Mouse (Mus musculus) MEL (cell line): ENCODE results near the gene Nrxn3. TPM values are rescaled to one million over a fixed set of nuclear protein-coding genes. Genes with fewer than 3 reads are reported as not detected.

Experiments
- DNase-seq: peaks from one replicate; pipeline ENCODE4 v3.0.0; 2011; ENCODE audit warnings: low read depth, low spot score
- H3K27ac ChIP-seq: 2 replicates; pipeline ENCODE4 v1.5.1; 2012; ENCODE audit warnings: low read depth, mild to moderate bottlenecking, control low read depth, low read length, moderate library complexity; ENCODE audit not compliant: control insufficient read depth
- H3K27me3 ChIP-seq, 2 experiments: fragments of 150-350 bp in 1 of 2; sonication (generic) in 1 of 2; 2 replicates each; pipeline ENCODE4 v1.6.1; 2012; ENCODE audit warnings: low read length in 2 of 2, mild to moderate bottlenecking in 2 of 2, improper control_type of control experiment in 1 of 2, moderate library complexity in 1 of 2; ENCODE audit not compliant: insufficient read depth in 2 of 2, control insufficient read depth in 1 of 2
- H3K36me3 ChIP-seq, 2 experiments: 2 replicates each; pipeline ENCODE4 v1.6.1; 2012 to 2014; ENCODE audit warnings: low read length in 2 of 2, improper control_type of control experiment in 1 of 2, inconsistent platforms in 1 of 2, mild to moderate bottlenecking in 1 of 2; ENCODE audit not compliant: insufficient read depth in 2 of 2, control insufficient read depth in 1 of 2
- H3K4me1 ChIP-seq, 2 experiments: fragments of 150-350 bp in 1 of 2; sonication (generic) in 1 of 2; 2 replicates each; pipeline ENCODE4 v1.6.1; 2012; ENCODE audit warnings: low read length in 2 of 2, improper control_type of control experiment in 1 of 2, mild to moderate bottlenecking in 1 of 2; ENCODE audit not compliant: insufficient read depth in 2 of 2, control insufficient read depth in 1 of 2
- H3K4me3 ChIP-seq, 2 experiments: fragments of 150-350 bp in 1 of 2; sonication (generic) in 1 of 2; 2 replicates each; pipeline ENCODE4 v1.5.1; 2012; ENCODE audit warnings: low read depth in 2 of 2, low read length in 2 of 2, mild to moderate bottlenecking in 2 of 2, moderate library complexity in 2 of 2, control low read depth in 1 of 2, improper control_type of control experiment in 1 of 2; ENCODE audit not compliant: control insufficient read depth in 1 of 2, insufficient read depth in 1 of 2
- H3K79me2 ChIP-seq: 2 replicates; pipeline ENCODE4 v1.6.1; 2012; ENCODE audit warnings: mild to moderate bottlenecking, low read length, moderate library complexity; ENCODE audit not compliant: control insufficient read depth, poor library complexity, insufficient read depth
- H3K9ac ChIP-seq: 2 replicates; pipeline ENCODE4 v1.6.1; 2012; ENCODE audit warnings: low read depth, mild to moderate bottlenecking, control low read depth, low read length, moderate library complexity; ENCODE audit not compliant: control insufficient read depth, poor library complexity, severe bottlenecking
- H3K9me3 ChIP-seq: fragments of 150-350 bp; sonication (generic); replicated peaks from 2 replicates; pipeline ENCODE4 v1.6.1; 2012; ENCODE audit warnings: mild to moderate bottlenecking, low read length, improper control_type of control experiment, moderate library complexity; ENCODE audit not compliant: insufficient read depth
- BHLHE40 ChIP-seq: IDR thresholded peaks from 2 replicates; pipeline ENCODE4 v1.6.1; 2012; ENCODE audit warnings: low read depth, mild to moderate bottlenecking, inconsistent platforms, low read length, improper control_type of control experiment, borderline replicate concordance
- CTCF ChIP-seq, 3 experiments: IDR thresholded peaks in 2 of 3; conservative IDR thresholded peaks in 1 of 3; 2 replicates each; pipeline ENCODE4 v1.5.1; 2011 to 2012; ENCODE audit warnings: low read length in 3 of 3, low read depth in 2 of 3, mild to moderate bottlenecking in 2 of 3, improper control_type of control experiment in 1 of 3, inconsistent platforms in 1 of 3, mixed read lengths in 1 of 3, moderate library complexity in 1 of 3; ENCODE audit not compliant: control insufficient read depth in 1 of 3, insufficient read depth in 1 of 3, poor library complexity in 1 of 3, severe bottlenecking in 1 of 3
- ELF1 ChIP-seq: IDR thresholded peaks from 2 replicates; pipeline ENCODE4 v1.6.1; 2014; ENCODE audit warnings: low read depth, mild to moderate bottlenecking, inconsistent platforms, low read length, improper control_type of control experiment, moderate library complexity
- GABPA ChIP-seq: IDR thresholded peaks from 2 replicates; pipeline ENCODE4 v1.6.1; 2012; ENCODE audit warnings: low read depth, mild to moderate bottlenecking, inconsistent platforms, low read length, improper control_type of control experiment, moderate library complexity
- HCFC1 ChIP-seq: IDR thresholded peaks from 2 replicates; pipeline ENCODE4 v1.6.1; 2012; ENCODE audit warnings: low read depth, mild to moderate bottlenecking, inconsistent platforms, low read length, improper control_type of control experiment, moderate library complexity
- MAFK ChIP-seq: IDR thresholded peaks from 2 replicates; pipeline ENCODE4 v1.6.1; 2011; ENCODE audit warnings: low read depth, mild to moderate bottlenecking, low read length, improper control_type of control experiment, borderline replicate concordance
- MAX ChIP-seq: IDR thresholded peaks from 2 replicates; pipeline ENCODE4 v1.6.1; 2011; ENCODE audit warnings: low read length, improper control_type of control experiment
- NELFE ChIP-seq: IDR thresholded peaks from 2 replicates; pipeline ENCODE4 v1.6.1; 2011; ENCODE audit warnings: low read depth, low read length, improper control_type of control experiment
- POLR2AphosphoS2 ChIP-seq: IDR thresholded peaks from 2 replicates; pipeline ENCODE4 v1.6.1; 2011; ENCODE audit warnings: low read length, improper control_type of control experiment
- POLR2AphosphoS5 ChIP-seq: IDR thresholded peaks from 2 replicates; pipeline ENCODE4 v1.6.1; 2012; ENCODE audit warnings: low read depth, borderline replicate concordance, mild to moderate bottlenecking, inconsistent platforms, low read length, moderate library complexity, mixed read lengths
- RAD21 ChIP-seq: IDR thresholded peaks from 2 replicates; pipeline ENCODE4 v1.6.1; 2011; ENCODE audit warnings: mild to moderate bottlenecking, low read depth, low read length, improper control_type of control experiment
- TAL1 ChIP-seq: IDR thresholded peaks from 2 replicates; pipeline ENCODE4 v1.6.1; 2012; ENCODE audit warnings: mild to moderate bottlenecking, inconsistent platforms, low read length, moderate library complexity, mixed read lengths
- TCF12 ChIP-seq: IDR thresholded peaks from 2 replicates; pipeline ENCODE4 v1.6.1; 2014; ENCODE audit warnings: low read depth, mild to moderate bottlenecking, inconsistent platforms, low read length, improper control_type of control experiment, moderate library complexity
- USF1 ChIP-seq: IDR thresholded peaks from 2 replicates; pipeline ENCODE4 v1.6.1; 2014; ENCODE audit warnings: low read depth, mild to moderate bottlenecking, inconsistent platforms, low read length, improper control_type of control experiment, moderate library complexity
- ZC3H11A ChIP-seq: IDR thresholded peaks from 2 replicates; pipeline ENCODE4 v1.6.1; 2012; ENCODE audit warnings: low read depth, mild to moderate bottlenecking, inconsistent platforms, low read length, improper control_type of control experiment
- ZNF384 ChIP-seq: IDR thresholded peaks from 2 replicates; pipeline ENCODE4 v1.6.1; 2012; ENCODE audit warnings: low read depth, mild to moderate bottlenecking, inconsistent platforms, low read length, improper control_type of control experiment
- polyA plus RNA-seq, 2 experiments: library from polyadenylated mRNA; stranded (reverse) in 1 of 2; unstranded in 1 of 2; fragments of >175 nt in 1 of 2; fragments of >200 nt in 1 of 2; gene quantifications; 2 replicates each; pipeline versions ENCODE4 v1.2.1 to v1.2.4; 2012; ENCODE audit warnings: low replicate concordance in 2 of 2, low read depth in 1 of 2; ENCODE audit not compliant: insufficient read length in 2 of 2, insufficient read depth in 1 of 2, missing spikeins in 1 of 2
- total RNA-seq: library from RNA; depleted of rRNA; stranded (reverse); fragments of 300-350 nt; gene quantifications from 2 replicates; pipeline ENCODE4 v1.2.3, GENCODE M21; 2012

Nrxn3 gene
- total and polyA plus RNA-seq, 3 experiments, result not detected

- Histone ChIP-seq H3K9ac (no peak overlapping the region), H3K27ac (no peak overlapping the region), H3K79me2 (no peaks in the 10 kb centered on the region), H3K9me3 (no peaks in the 10 kb centered on the region), H3K27me3 (no peaks in the 10 kb centered on the region), H3K36me3 (no peaks in the 10 kb centered on the region), H3K4me3 (no peak overlapping the region), H3K4me1 (no peaks in the 10 kb centered on the region)
- no peak for DNase-seq
- TF ChIP-seq NELFE (no peak), HCFC1 (no peak), ELF1 (no peak), BHLHE40 (no peak), MAX (no peak), CTCF (IDR thresholded peaks at IDR 0.05 in 2 of 3, conservative IDR thresholded peaks at IDR 0.05 in 1 of 3; ENCODE audit: control insufficient read depth in 1 of 3, insufficient read depth in 1 of 3, low read depth in 2 of 3, low read length in 3 of 3, poor library complexity in 1 of 3, severe bottlenecking in 1 of 3) (no peak), RAD21 (no peak), TCF12 (no peak), POLR2AphosphoS2 (no peak), USF1 (no peak), GABPA (no peak), POLR2AphosphoS5 (no peak), MAFK (no peak), TAL1 (no peak)
These were observed 202.2 kb downstream of the Nrxn3 start for GRCm38 (mm10) chr12:88924896-88925295.

DNA sequence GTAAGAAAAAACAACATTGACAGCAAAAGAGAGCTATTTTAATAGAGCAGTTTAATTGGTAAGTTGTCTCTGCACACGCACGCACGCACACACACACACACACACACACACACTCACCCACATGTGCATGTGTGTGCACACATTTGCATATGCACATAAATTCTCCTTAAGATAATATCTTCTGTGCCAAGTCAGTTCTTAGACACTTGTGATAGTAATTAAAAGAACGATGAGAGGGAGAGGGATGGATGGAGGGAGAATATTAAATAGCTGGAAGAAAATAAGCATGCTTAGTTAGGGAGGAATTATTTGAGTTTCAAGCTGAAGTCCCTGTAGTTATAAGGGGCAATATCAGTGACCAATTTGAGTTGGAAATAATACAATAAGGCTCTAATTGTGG lies 203.6 kb downstream of the Nrxn3 start:
- DNase-seq, result no peak
- Histone ChIP-seq H3K4me1 (no peaks in the 10 kb centered on the region), H3K36me3 (no peaks in the 10 kb centered on the region), H3K9ac (no peak overlapping the region), H3K27me3 (no peaks in the 10 kb centered on the region), H3K9me3 (no peaks in the 10 kb centered on the region), H3K4me3 (no peak overlapping the region), H3K27ac (no peak overlapping the region), H3K79me2 (no peaks in the 10 kb centered on the region)
- TF ChIP-seq POLR2AphosphoS5 (no peak), HCFC1 (no peak)

DNA sequence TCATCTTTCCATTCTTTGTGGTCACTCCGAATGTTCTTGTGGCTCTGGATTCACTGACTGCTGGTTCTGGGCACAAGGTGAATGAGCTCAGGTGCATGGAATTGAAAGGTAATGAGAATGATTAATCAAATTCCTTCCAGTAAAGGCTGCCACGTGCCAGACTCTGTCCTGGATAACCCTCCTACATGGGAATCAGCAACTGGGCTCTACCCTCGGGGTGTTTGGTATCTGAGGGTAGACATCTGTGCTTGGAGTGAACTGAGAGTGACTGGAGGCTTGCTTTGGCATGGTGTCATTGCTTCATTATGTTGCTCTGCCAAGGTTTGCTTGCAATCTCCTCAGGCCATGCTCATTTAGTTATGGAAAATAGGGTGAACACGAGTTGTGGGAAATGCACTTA lies 209.0 kb downstream of the Nrxn3 start:
- TF ChIP-seq TCF12 (no peak), MAFK (no peak), ZC3H11A (no peak), ZNF384 (no peak)
- no peak for DNase-seq
- no peaks in the 10 kb centered on the region for H3K9me3 ChIP-seq

More for the DNA sequence above, 209.0 kb downstream of the Nrxn3 start:
- Histone ChIP-seq H3K4me1 (no peaks in the 10 kb centered on the region), H3K4me3 (no peak overlapping the region), H3K27me3 (no peaks in the 10 kb centered on the region), H3K79me2 (no peaks in the 10 kb centered on the region), H3K36me3 (no peaks in the 10 kb centered on the region), H3K9ac (no peak overlapping the region), H3K27ac (no peak overlapping the region)
